Mouse (Mus musculus) E14TG2a.4 (cell line): ENCODE measurements around the gene Cdh6.

ENCODE experiments used
- H3K27me3 ChIP-seq: 2 replicates; pipeline ENCODE4 v1.6.1; 2014; ENCODE audit warnings: low read length, control low read depth; ENCODE audit not compliant: insufficient read depth
- H3K36me3 ChIP-seq: 2 replicates; pipeline ENCODE4 v1.6.1; 2014; ENCODE audit warnings: low read length, control low read depth; ENCODE audit not compliant: insufficient read depth
- H3K4me1 ChIP-seq: replicated peaks from 2 replicates; pipeline ENCODE4 v1.6.1; 2014; ENCODE audit warnings: low read depth, low read length, control low read depth
- H3K4me3 ChIP-seq: replicated peaks from 2 replicates; pipeline ENCODE4 v1.5.1; 2014; ENCODE audit warnings: mild to moderate bottlenecking, low read length
- H3K9me3 ChIP-seq: 2 replicates; pipeline ENCODE4 v1.6.1; 2014; ENCODE audit warnings: low read length, control low read depth
- CTCF ChIP-seq: conservative IDR thresholded peaks from 2 replicates; pipeline ENCODE4 v1.5.1; 2014; ENCODE audit warnings: low read length
- NANOG ChIP-seq: IDR thresholded peaks from 2 replicates; pipeline ENCODE4 v1.6.1; 2014; ENCODE audit warnings: borderline replicate concordance, low read length, mixed read lengths
- POU5F1 ChIP-seq: IDR thresholded peaks from 2 replicates; pipeline ENCODE4 v1.6.1; 2014; ENCODE audit warnings: low read length, borderline replicate concordance

Gene Cdh6

DNA sequence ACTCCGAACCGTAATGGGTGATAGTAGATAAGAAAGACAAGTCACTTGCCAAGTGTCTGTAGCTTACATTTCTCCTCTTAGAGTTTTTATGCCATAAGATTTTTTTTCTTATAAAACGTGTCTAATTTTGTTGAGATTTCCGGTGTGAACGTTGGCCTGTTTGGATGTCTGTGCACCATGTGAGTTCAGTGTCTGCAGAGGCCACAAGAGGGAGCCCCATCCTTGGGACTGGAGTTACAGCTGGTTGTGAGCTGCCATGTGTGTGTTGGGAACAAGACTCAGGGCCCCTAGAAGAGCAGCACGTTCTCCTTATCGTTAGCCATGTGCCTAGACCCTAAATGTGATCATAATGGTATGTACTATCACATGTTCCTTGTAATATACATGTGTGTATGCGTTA is 40.1 kb downstream of the Cdh6 start:
- Histone ChIP-seq H3K36me3 (no peaks in the 10 kb centered on the region), H3K4me3 (no peak overlapping the region), H3K9me3 (no peaks in the 10 kb centered on the region), H3K4me1 (no peaks in the 10 kb centered on the region), H3K27me3 (0 out of 2 replicates have a peak, but pooled peaks cover 2% of the 10 kb centered on the region)
- TF ChIP-seq CTCF (peak; percentile 58), POU5F1 (no peak), NANOG (no peak)

- Histone ChIP-seq H3K9me3 (no peaks in the 10 kb centered on the region), H3K36me3 (no peaks in the 10 kb centered on the region), H3K4me3 (no peak overlapping the region), H3K4me1 (no peaks in the 10 kb centered on the region), H3K27me3 (0 out of 2 replicates have a peak, but pooled peaks cover 2% of the 10 kb centered on the region)
- TF ChIP-seq CTCF (no peak), POU5F1 (no peak), NANOG (no peak)
These were observed 41.0 kb downstream of the Cdh6 start for GRCm38 (mm10) chr15:13132493-13132892.

DNA sequence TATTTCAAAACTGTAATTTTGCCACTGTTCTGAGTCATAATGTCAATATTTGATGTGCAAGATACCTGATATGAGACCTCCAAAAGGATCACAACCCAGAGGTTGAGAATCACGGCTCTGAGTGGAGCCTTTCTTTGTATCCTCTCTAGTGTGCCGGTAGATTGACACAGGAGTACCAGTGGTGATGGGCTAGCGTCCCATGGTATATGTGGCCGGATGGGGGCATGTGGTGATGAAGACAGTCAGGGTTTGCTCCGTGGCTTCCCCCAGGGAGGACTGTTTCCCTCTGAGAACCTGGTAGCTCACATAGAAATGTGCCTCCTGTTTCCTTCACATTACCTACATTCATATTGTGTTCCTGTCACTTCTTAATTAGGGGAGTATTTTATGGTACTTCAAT is 43.2 kb downstream of the Cdh6 start:
- no peaks in the 10 kb centered on the region for H3K27me3 ChIP-seq
- no peaks in the 10 kb centered on the region for H3K4me1 ChIP-seq
- TF ChIP-seq POU5F1 (no peak), NANOG (no peak), CTCF (no peak)
- no peak overlapping the region for H3K4me3 ChIP-seq
- no peaks in the 10 kb centered on the region for H3K36me3 ChIP-seq
- no peaks in the 10 kb centered on the region for H3K9me3 ChIP-seq

DNA sequence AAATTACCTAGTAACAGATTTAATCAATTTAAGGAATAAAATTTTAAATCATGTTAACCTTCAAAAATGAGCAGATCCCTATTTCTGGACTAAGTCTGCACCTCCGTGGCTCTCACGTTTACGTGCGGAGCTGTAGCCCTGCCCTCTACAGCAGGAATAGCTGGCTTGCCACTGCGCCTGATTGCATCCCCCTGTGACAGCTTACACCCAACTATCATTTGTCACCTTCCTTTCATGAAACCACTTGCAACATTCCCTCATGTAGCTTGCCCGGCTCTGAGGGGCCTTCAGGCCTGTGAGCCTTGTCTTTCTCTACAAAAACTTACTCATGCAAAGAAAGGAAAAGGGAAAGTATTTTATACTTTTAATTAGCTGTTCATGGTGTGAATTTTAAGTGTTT is 73.1 kb downstream of the Cdh6 start:
- Histone ChIP-seq H3K27me3 (no peaks in the 10 kb centered on the region), H3K36me3 (no peaks in the 10 kb centered on the region), H3K9me3 (no peaks in the 10 kb centered on the region), H3K4me1 (peaks cover 19% of the 10 kb centered on the region), H3K4me3 (no peak overlapping the region)
- no peak for TF ChIP-seq NANOG
- TF ChIP-seq POU5F1 = no peak
- TF ChIP-seq CTCF = no peak

DNA sequence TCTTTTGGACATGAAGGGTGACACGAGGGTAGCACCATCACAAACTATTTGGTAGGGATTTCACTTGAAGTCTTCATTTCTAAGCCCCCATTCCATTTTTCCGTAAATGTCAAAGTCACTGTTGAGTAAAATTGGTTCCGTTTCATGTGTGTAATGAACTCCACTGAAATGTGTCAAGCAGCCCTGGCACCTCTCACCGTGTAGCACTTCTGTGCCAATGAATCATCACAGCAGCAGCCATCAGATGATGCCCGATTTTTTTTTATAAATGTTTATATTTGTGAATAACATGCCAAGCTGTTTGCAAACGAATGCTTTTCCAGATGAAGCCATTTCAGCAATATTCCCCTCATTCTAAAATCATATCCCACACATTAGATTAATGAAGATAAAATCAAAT is 75.6 kb downstream of the Cdh6 start:
- Histone ChIP-seq H3K4me3 (no peak overlapping the region), H3K4me1 (peaks cover 38% of the 10 kb centered on the region), H3K9me3 (no peaks in the 10 kb centered on the region), H3K27me3 (no peaks in the 10 kb centered on the region), H3K36me3 (no peaks in the 10 kb centered on the region)
- TF ChIP-seq NANOG (no peak), CTCF (no peak), POU5F1 (no peak)

- TF ChIP-seq NANOG (no peak), POU5F1 (no peak), CTCF (no peak)
- H3K4me1 ChIP-seq = peaks cover 37% of the 10 kb centered on the region
- 0 out of 2 replicates have a peak, but pooled peaks cover 5% of the 10 kb centered on the region for H3K27me3 ChIP-seq
- no peaks in the 10 kb centered on the region for H3K36me3 ChIP-seq
- peak overlapping the region; percentile 29; the same call in 1 of the 2 replicates for H3K4me3 ChIP-seq
- no peaks in the 10 kb centered on the region for H3K9me3 ChIP-seq
These were observed 78.1 kb downstream of the Cdh6 start for GRCm38 (mm10) chr15:13095406-13095805.

DNA sequence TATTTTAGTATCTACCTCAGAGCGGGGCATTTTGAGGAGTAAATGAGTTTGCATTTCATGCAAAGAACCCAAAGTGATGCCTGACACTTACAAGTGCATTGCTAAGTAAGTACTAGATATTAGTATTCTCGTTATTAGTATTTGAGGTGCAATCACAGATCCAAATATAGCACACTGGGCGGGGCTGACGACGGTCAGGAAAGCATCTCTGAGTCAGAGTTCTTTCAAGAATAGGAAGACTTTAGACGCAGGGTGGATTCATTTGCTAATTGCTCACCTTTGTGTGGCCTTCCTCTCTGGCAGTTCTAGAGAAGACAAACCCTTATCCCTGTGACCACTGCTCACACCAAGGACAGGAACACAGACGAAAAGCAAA is 78.6 kb downstream of the Cdh6 start:
- TF ChIP-seq POU5F1 (no peak), NANOG (no peak; the same call in 1 of the 2 replicates), CTCF (no peak)

DNA sequence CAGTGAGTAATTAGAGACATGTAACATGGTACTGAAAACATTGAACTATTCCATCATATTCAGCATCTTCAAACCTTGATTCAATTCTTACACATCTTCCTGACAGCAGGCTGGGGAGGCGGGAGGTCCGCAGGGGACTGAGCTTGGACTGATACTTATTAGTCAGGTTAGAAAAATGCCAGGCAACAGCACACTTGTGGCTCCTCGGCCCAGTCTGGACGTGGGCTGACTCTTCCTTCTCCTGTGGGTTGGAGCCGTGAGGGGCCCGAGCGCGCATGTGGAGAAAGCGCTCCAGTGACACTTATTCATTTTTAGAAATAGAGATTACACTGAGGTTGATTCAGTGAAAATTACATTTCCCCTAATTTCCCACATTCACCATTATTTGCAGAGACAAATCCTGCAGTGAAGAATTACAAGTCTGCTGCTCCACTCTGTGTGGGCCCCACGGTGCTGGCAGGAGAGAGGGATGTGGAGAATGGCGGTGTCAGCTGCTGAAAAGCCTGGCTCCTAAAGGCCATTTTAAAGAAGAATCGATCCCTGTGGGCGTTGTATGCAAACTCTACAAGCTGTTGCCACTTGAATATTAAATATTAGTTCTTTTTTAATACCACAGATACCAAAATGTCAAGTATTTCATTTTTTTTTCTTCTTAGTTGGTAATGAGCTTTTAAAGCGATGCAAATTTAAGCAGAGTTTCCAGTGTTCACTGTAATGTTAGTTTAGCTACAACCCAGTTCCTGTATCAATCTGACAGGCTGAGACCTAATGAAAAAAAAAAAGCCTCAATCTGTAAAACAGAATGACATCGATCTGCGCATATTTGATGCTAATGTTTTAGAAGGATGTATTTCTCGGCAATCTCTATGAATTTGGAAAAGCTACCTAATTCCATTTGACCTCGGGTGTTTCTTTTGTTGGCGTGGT is 79.3 kb downstream of the Cdh6 start:
- Histone ChIP-seq H3K4me1 (peaks cover 38% of the 10 kb centered on the region), H3K4me3 (peak overlapping the region; percentile 51), H3K36me3 (no peaks in the 10 kb centered on the region), H3K27me3 (0 out of 2 replicates have a peak, but pooled peaks cover 8% of the 10 kb centered on the region), H3K9me3 (no peaks in the 10 kb centered on the region)
- no peak for TF ChIP-seq NANOG
- TF ChIP-seq CTCF = no peak
- TF ChIP-seq POU5F1 = no peak

More for the DNA sequence above, 78.6 kb downstream of the Cdh6 start:
- no peaks in the 10 kb centered on the region for H3K9me3 ChIP-seq
- peaks cover 33% of the 10 kb centered on the region for H3K4me1 ChIP-seq
- no peaks in the 10 kb centered on the region for H3K36me3 ChIP-seq
- 0 out of 2 replicates have a peak, but pooled peaks cover 6% of the 10 kb centered on the region for H3K27me3 ChIP-seq
- H3K4me3 ChIP-seq = no peak overlapping the region

DNA sequence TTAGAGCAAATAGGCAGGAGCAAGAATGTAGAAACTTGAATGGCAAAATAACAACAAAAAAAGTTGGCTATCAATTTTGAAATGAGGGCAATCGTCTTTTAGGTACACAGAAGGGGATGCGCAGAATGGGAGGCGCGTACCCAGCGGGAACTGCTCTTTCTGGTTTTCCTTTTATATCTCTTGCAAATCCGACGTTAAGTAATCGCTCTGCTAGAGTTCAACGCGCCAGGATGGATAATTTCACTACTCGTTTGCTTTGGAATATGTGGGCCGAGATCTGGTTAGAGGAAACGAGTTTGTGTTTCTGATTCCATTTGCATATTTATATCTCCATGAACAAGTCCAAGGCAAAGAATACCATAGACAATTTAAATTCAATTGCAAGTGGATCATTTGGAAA is 81.4 kb downstream of the Cdh6 start:
- TF ChIP-seq CTCF = no peak
- TF ChIP-seq NANOG = no peak
- no peak for TF ChIP-seq POU5F1
- peaks cover 45% of the 10 kb centered on the region for H3K4me1 ChIP-seq

More for the DNA sequence above, 81.4 kb downstream of the Cdh6 start:
- Histone ChIP-seq H3K27me3 (0 out of 2 replicates have a peak, but pooled peaks cover 8% of the 10 kb centered on the region), H3K4me3 (no peak overlapping the region), H3K9me3 (no peaks in the 10 kb centered on the region), H3K36me3 (no peaks in the 10 kb centered on the region)
